Mouse (Mus musculus): ENCODE measurements around the gene 4930402H24Rik.

DNA sequence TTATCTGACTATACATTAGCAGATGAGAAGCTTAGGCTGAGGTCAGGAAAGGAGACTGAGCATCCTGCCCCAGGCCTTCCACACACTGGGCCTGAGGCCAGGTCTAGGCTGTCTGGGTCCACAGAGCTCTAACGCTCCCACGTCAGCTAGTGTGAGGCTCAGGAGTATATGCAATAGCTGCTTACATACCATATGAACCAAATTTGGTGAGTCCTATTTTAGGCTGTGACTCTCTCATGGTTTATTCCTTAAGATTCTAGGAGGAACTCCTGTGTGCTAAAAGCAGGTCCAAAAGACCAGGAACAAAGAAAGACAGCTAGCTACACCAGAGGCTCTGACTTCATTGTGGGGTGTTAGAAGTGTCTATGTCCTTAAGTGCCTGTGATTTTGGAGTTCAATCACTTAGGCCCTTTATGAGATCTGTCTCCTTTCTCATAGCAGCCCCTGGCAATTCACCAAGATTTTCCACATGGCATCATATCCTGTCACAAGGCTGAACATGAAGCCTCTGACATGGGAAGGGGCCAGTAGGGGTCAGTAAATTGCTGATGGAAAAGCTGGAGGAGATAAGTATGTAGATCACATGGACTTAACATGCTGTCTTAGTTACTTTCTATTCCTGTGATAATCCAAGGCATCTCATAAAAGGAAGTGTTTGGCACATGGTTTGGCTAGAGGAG, 177.2 kb downstream of the 4930402H24Rik start:
- no peak for TF ChIP-seq POLR2A (IDR thresholded peaks at IDR 0.05; ENCODE audit: borderline replicate concordance, extremely low read depth, insufficient read depth, insufficient read length, poor library complexity, severe bottlenecking)
- no peak for TF ChIP-seq CTCF (IDR thresholded peaks at IDR 0.05; ENCODE audit: borderline replicate concordance, extremely low read depth, insufficient read depth, insufficient read length)
